Mouse (Mus musculus): ENCODE results near the gene Lgi2.

Lgi2 gene

DNA sequence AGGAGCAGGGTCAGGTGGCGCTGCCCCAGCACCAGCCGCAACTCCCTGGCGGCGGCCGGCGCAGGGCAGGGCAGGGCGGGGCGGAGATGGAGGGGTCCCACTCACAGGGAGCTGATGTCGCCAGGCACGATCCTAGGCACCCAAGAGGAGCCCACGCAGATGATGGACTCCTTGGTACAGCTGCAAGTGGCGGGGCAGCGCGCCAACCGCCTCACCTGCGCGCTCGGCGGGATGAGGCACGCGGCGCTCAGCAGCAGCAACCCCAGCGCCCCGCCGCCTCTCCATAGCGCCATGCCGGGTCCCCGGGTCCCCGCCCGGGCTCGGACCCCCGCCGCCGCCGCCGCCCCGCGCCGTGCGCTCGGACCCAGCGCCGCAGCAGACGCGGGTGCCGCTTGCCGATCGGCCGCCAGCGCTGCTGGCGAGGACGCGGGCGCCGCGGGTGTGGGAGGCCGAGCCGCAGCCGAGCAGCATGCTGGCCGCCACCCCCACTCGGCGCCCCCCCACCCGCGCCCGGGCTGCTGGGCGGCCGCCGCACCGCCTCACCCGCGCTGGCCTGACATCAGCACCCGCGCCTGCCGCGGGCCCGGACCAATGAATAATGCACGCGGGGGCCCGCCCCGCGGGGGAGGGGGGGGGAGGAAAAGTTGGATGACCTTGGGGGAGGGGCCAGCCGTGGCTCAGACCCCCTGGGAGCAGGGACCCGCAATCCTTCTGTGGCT is at the start of gene Lgi2:
Gene Lgi2, minus strand, starts transcription at position 650 of the 719 bp plus-strand sequence.
- DNase-seq: peak; percentile 65 to 76

DNA sequence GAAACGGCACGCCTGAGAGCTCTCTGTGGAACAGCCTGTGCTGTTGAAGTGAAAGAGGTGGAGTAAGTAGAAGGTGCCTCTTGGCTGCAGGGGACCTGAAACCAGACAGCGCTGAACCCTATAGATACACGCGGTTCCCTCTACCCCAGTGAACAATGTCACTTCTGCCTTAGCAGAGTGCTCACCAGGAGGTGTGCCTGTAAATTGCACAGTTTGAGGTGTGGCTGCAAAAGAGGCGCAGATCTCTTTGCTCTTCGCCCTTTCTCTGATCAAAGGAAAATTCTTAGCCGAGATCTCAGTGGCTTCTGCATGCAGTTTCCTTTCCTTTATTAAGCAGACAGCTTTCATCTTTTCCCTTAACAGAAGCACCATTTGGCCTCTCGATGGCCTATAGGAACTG is 49.2 kb upstream of the Lgi2 start:
- no peak for DNase-seq

DNA sequence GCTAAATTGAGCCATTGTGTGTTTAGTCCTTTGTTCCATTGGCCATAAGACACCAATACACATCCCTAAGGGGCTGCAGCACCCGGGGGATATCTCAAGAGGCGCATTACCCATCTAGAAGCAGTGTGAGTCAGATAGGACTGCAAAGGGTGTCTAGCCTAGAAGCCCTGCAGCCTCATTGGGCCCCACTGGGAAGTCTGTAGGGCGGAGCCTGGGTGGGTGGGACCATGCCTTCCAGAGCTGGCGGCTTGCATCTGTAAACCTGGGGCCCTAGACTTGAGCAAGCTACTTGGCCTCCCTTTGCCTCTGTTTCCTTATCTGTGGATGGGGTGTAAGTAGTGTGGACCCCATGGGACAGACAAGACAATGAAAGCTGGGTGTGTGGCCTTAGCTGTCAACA is 48.4 kb upstream of the Lgi2 start:
- DNase-seq: no peak

DNA sequence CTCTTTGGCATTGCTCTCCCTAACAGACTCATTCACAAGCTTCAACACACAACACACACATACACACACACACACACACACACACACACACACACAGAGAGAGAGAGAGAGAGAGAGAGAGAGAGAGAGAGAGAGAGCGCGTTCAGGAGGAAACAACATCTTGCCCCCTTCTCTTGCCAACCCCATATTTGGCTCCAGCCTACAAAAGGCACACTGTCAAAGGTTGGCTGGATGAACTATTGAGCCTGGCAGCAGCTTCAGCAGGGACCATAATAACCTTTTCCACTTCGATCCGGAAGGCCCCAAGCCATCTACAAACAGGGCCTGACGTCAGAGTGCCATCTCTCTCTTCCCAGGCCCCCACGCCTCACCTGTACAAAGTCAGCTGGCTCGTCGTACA is 46.5 kb upstream of the Lgi2 start:
- DNase-seq: no peak

DNA sequence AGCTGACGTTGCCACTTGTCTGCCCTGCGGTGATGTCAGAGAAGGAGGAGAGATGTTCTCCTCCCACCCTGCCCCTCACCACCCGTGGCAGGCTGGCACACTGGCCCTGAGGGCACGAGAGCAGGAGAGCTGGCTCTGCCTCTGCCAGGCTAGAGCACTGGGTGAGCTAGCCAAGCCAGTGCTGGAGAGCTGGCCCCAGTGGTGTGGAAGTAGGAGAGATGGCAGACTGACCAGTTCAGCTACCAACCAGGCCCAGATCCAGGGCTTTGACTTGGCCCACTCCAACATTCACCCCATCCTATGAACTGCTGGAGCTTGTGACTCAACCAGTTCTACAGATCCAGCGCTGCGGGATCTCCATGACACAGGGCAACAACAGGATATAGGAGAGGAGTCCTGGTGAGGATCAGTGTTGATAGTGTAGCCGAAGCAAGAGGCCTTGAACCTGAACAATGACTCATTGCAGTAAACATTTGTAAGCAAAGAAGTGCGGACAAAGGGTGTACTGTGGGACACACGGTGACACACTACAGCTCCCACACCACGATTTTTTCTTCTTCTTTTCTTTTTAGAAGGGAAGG is 45.1 kb upstream of the Lgi2 start:
- DNase-seq: no peak

DNA sequence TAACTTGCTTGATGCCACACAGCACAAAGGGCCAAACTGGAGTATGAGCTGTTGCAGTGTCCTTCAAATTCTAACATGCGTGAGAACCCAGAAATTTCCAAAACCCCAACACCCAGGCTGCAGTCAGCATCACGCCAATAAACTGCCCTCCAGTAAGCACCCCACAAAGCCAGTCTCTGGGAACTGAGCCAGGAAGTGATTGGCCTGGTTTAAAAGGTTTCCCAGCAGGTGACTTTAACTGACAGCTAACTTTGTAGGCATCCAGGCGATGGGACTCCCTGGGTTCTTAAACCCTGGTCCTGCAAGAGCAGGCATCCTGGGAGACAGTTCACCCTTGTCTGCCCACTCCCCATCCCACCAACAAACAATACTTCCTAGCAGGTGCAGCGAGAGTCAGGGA is 44.0 kb upstream of the Lgi2 start:
- no peak for DNase-seq

DNA sequence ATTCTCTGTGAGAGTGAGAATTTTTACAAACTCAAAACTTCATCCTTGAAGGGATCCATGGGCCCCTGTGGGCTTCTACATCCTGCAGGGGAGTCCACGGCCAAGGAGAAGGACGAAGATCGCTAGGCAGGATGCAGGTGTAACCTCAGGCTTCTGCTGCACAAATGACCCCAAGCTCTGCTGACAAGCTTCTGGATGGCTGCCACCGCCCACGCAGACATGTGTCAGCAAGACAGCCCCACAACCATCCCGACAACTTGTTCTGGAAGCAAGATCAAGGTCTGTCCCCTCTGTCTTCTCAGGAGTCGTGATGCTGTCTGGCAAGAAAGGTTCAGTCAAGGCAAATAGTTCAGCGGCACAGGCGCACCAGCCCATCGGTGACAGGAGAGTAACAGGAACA is 43.4 kb upstream of the Lgi2 start:
- peak in 1 of 2 experiments; percentile 22 for DNase-seq

DNA sequence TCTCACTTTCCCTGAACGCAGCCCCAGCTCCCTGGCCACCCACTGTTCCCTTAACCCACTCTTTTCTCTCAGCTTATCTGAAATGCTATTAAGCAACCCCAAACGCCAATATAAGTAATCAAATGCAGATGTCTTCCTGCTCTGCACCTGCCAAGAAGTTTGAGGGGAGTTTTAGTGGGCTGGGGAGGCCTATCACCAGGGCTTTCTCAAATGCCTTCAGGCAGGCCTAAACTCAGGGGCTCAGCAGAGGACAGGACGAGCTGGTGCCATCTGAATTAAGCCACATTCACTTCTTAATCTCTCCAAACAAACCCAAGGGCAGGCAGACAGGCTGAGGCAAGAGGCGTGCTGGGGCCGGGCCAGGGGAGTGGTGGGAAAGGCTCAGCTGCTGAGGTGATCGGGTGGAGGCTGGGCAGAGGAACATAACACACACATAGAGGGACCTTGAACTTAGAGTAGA is 38.4 kb upstream of the Lgi2 start:
- DNase-seq: no peak

DNA sequence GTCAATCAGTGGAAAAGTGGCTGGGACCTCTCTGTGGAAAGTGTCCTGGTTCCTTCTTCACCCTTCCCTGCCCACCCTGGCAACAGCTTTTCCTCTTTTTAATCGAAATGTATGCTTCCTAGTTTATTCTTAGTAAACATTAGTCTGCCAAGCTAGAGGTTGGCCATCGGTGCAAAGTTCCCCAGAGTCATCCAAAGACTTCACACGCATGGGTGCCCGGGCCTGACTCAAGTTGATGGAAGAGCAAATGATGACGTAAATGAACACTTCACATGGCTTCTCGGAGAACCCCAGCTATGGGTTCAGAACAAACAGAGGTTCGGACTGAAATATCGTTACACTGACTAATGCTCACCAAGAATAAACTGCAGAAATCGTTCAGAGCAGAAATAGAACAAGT is 24.4 kb upstream of the Lgi2 start:
- DNase-seq: peak; percentile 20 to 37

DNA sequence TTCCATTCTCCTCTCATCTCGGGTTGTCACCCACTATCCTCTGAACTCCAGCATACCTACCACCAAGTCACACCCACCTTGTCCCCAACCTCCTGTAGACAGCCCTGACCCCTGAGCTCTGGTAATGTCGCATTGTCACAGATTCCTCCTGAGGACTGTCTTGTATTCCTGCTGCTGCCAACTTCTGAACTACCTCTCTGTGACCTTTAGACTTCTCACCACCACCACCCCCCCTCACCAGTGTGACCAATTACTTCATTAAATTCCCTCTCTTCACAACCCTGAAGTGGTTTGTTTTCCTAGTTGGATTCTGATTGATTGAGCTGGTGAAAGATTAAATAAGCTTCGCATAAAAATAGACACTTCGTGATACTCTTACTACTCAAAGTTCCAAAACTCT is 22.4 kb upstream of the Lgi2 start:
- DNase-seq: peak in 1 of 2 experiments; percentile 24

DNA sequence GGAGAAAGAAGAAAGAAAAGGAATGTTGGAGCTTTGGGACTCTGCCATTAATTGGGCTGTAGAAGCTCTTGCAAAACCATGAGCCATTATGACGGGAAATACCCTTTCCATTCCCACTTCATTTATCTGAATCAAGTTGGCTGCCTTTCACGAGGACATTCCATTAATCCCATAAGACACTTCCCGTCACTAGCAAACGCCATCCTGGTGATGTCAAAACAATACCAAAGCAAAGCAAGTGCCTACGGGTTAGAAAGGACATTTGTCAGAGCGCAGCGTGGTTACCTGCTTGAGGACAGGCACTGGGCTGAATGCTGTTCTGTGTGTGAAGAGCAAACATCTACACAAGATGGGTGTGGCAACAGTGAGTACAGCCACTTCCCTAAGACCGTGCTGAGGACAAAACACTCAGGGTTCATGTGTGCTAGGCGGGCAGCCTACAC is 21.1 kb upstream of the Lgi2 start:
- DNase-seq: no peak

DNA sequence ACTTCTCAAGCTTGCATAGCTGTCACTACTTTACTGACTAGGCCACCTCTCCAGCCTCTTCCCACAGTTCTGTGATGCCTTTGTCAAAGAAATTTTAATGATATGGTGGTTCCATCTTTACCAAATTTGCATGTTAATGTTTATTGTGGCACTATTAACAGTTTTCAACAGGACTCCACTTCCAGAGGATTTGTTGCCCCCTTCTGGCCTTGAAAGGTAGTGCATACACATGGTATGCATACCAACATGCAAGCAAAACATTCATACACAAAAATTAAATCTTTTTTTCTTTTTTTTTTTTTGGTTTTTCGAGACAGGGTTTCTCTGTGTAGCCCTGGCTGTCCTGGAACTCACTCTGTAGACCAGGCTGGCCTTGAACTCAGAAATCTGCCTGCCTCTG is 6.3 kb upstream of the Lgi2 start:
- no peak for DNase-seq

DNA sequence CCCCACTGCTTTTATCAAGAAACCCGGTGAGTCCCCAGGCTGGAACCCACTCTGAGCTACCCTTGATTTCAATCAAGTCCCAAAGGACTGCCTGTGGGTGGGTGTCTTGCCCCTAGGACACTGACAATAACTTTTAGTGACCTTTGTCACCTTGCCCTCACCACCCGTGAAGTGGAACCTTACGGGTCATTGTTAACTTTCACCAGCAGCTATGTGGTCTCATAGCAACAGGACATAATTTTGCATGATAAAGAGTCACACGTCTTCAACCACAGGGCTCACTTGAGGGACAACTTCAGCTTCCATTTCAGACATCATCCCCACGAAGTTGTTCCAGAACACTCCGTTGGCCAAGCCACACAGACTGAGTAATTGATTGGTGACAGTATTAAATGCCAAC is 4.5 kb upstream of the Lgi2 start:
- no peak for DNase-seq

DNA sequence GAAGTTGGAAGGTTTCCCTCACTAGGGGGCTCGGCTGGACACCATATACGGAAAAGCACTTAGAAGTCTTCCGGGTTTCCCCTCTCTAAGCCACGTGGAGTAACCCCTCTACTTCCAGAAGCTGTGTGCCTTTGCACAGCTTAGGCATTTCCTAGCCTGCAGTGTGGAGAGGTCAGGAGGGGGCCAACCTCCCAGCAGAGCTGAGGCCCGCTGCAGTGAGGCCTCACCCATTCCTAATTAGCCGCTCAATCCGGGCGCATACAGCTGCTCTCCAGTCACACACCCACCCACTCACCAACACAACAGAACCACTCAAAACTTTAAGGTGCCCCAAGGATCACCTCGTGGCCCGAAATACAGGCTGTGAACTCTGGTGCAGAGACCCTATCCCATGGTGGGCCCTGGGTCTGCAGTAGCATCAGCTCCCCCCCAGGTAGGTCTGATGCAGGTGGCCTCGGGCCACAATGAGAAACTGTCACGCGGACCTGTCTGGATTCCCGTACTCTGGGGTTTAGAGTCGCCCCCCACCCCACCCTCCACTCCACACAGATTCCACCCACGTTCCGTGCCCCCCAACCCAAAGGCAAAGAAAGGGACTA is 949 bp downstream of the Lgi2 start:
- peak; percentile 16 to 32 for DNase-seq

DNA sequence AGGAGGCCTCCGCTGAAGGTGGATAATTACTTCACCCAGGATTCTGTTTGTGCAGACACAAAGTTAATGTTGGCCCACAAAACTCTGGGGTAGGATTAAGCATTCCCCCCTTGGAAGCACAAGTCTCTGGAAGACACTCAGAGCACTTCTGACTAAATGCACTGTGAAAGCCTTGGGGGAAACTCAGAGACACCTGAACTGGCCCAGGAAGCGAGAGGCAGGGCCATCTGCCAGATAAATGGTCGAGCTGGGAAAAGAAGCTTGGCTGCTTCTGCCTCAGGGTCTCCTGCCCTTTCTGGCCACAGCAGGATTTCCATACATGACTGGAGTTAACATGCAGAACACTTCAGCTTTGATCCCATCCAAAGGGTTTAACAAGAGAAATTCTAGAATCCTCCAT is 1.9 kb downstream of the Lgi2 start:
- DNase-seq: no peak

DNA sequence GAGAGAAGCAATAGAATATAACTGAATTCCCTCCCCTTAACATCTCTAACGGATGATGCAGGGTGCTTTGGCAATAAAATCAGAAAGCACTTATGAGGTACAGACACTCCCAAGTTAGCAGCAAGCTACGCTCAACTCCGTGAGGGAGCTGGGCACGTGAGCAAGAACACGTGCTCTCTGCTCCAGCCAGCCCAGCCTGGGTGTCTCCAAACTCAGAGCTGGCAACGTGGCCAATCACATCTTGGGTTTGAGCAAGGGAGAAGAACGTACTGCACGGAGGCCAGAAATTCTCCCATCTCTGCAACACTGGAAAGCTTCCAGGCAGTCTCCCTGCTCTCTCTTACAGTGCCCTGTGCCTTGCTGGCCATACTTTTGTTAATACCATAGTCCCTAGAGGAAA is 6.0 kb downstream of the Lgi2 start:
- no peak for DNase-seq

DNA sequence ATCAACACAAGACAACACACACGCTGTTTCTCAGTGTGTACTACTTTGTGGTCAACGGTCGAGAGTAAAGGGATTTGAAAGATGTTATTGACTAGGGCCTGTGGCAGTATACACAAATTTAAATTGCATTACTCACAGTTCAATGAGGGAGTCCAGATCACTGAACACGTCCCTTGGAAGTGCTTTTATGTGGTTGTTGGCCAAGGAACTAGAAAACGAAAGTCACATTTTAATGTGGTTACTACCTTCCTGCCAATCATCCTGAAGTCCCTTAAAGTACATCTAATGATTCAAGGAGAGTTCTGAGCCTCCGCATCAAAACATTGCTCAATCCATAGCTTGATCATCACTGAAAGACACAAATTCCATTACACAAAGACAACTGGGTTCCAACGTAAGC is 10.7 kb downstream of the Lgi2 start:
- DNase-seq: no peak

DNA sequence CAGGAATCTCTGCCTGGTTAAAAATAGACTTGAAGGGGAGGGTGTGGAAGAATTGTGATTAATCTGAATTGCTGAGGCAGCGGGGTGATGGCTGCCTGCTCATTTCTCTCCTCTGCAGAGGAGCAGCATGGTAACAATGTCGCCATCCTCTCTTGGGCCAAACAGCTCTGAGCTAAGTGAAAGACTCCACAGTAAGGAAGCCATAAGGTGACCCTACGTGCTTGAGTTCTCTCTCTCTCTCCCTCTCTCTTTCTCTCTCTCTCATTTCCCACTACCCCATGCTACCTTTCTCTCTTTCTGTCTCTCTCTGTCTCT is 15.0 kb downstream of the Lgi2 start:
- no peak for DNase-seq

DNA sequence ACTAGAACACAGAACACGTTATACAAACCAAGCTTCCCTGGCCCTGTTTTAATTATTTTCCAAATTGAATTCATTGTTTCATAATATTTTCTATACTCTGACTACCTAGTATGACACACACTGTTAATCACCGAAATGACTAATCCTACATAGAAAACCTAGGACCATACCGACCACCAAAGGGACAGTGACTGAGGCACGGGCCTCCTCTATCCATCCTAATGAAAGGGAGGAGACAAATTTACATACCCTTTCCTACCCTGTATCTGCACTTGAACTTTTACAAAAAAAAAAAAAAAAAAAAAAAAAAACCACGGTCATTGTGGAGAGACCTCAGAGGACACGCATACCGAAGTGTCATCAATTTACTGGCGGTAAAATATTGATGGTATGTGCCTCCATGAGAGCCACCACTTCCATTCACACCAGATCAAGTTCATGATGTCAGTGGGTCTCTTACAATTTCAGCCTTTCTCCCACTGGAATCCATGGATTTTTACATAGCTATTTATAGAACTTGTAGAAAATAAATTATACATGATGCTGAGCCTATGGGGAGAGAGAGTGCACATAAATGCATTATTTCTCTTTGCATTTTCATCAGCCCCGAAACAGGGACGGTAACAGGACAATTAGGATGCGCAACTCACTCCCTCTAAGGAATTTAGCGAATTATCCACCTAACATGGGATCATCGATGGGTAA is 15.5 kb downstream of the Lgi2 start:
- no peak for DNase-seq

DNA sequence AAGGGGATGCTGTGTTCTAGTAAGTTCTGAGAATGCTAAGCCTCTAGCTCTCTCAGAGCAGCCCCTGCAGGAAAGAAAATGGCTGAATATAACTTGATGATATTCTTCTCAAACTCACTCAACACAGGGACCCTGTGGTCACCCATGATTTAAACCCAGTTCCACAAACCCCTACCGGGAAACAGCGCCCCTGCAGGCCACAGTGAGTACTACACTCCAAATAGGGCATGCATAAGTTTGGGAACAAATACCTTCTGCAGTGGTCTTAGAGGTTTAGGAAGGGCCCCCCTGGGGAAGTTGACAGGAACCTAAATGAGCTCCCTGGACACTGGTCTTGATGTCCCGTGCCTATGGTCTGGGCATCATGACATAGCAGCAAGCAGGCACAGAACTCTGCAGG is 19.3 kb downstream of the Lgi2 start:
- DNase-seq: peak; percentile 54

DNA sequence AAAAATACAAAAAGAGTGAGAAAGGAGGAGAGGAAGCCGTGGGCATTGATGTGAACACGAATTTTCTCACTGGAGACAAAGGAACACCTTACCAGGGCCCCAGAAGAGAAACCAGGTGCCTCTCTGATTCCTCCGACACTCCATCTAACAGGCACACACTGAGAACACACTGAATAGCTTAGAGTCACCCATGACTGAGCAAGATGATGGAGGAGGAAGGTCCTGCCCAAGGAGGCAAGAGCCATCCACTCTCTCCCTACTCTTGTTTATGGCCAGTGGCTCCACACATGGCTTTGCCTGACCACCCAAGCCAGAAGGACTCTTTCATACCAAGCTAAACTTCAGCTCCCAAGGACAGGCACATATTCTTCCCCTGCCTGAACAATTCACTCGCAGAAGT is 22.5 kb downstream of the Lgi2 start:
- no peak for DNase-seq

DNA sequence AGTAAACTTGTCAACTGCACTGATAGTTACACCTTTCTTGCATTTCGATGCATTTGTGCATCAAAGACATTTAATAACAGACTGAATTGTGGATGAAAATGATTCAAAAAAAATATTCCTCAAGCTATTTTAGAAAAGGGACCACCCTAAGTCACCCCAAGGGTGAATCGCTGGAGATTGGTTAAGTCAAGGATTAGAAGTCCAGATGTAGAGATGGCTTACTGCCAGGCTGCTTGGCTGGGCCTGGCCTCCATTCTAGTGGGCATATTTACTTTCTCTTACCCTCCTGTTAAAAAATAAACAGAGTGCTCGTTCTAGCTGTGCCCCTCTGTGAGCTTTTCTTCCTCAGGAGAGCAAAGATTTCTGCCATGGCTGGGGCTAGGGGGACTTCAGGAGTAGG is 26.1 kb downstream of the Lgi2 start:
- no peak for DNase-seq

DNA sequence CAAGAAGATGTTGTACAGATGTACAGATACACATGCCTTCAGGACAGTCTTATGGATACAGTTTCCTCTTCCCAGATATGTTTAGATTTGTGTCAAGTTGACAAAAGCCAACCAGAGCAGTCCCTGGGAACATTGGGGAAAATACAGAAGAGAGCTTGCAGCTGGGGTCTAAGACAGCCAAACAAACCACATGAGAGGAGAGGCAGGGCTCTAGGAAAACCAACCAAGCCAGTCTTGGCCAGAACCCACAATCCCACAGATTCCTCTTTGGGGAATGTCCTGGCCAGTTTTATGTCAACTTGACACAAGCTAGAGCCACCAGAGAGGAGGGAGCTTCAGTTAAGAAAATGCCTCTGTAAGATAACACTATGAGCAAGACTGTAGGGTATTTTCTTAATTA is 26.8 kb downstream of the Lgi2 start:
- DNase-seq: peak; percentile 36 to 55

DNA sequence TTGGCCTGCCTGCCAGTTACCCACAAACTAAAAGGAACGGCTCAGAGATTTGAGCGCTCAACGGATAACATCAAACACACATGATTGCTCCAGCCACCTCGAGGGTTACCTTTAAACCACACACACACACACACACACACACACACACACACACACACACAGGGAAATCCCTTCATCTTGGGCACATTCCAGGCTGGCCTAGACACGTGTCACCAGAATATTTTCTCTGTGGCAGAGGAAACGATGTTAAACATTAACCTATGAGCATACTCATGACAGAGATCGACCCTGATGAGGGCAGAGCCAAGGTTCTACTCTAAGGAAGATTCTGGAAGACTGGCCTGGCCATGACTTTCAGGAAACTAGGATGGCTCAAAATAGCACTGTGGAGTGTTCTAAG is 29.2 kb downstream of the Lgi2 start:
- peak; percentile 59 to 73 for DNase-seq

Measured in kidney, postnatal 4 days (tissue).